Mouse (Mus musculus) right cerebral cortex, postnatal 14 days (tissue): ENCODE data around the gene Calml3.

Source experiments
- DNase-seq: peaks from one replicate; pipeline ENCODE4 v3.0.0; 2022

Gene Calml3

DNA sequence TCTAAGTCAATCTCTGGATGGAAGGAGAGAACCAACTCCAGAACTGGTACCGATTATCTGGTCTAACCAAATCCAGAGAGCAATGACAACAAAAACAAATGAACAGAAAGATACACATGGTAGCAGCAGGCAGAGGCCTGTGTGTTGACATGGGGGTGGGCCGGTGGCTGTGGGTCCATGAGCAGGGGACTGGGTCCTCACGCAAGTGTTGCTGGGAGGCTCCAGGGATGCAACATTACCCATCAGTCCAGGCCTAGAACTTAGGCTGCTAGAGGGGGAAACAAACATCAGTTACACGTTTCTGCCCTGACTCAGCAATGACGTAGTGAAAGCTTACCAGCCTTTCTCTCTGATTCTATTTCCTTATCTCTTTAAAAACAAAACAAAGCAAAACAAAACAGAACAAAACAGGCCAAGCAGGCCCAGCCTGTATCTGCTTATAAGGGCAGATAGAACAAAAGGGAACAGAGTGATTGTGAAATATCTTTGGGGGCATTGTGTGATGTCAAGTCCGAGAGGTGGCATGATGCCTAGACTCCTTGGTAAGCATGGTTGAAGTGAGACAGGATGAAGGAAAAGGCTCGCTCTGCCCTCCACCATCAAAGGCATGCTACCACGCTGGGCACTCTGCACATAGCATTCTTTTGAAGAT is 24.4 kb downstream of the Calml3 start:
- DNase-seq, result no peak

GRCm38 (mm10) chr13:3778591-3779364 is 25.3 kb downstream of the Calml3 start:
- no peak for DNase-seq

GRCm38 (mm10) chr13:3777216-3777912 is 26.8 kb downstream of the Calml3 start:
- DNase-seq, result no peak

GRCm38 (mm10) chr13:3776446-3776845 is 27.7 kb downstream of the Calml3 start:
- DNase-seq, result peak; percentile 14

DNA sequence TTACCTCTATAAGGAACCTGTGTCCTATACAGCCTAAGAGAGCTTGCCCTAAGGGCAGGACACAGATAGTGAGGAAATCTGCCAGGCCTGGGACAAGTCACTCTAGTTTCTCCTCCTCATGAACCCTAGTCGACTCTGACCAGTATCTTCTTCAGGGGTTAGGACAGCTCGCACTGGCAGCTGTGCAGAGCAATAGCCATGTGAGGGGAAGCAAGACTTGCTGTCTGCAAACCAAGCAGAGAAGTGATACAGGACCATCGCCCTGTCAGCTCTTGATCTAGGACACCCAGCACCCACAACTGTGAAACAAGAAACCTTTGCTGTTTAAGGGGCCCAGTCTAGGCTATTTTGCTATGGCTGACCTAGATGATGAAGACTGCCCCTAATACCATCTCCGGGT is 29.1 kb downstream of the Calml3 start:
- DNase-seq, result no peak

DNA sequence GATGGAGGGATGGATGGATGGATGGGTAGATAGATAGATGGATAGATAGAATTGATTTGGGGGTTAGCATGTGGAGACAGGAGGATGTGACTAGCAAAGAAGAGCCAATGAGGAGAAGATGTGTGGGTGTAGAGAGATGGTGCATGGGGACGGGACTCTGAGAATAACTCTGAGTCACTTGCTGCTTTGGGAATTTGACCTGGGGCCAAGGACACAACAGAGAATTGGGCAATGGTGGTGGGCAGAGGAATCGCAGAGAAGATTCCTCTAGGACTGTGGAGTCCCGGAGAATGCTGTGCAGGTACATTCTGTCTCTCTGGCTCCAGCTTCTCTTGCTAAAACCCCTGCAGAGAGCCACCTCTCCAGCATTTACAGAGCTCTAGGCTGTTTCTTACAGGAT is 29.8 kb downstream of the Calml3 start:
- DNase-seq, result peak; percentile 22

- DNase-seq, result no peak
Observed at GRCm38 (mm10) chr13:3773149-3773688, 30.9 kb downstream of the Calml3 start.

DNA sequence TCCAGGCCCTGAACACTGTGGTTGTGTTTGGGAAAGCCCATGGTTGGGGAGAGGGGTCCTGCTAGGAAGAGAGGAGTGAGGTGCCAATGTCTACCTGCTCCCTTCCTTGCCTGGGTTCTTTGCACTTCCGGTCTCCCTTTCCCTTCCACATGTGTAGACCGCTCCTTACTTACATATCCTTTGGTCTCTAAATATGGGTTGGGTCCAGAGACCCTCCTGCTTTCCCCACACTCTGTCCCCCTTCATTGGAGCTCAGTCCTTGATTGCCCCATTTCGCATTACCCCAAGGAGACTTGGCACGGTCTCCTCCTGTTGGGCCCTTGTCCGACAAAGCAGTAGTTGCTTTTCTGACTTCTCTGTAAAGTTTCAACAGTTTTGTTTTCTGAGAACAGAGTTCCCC is 32.9 kb downstream of the Calml3 start:
- no peak for DNase-seq

GRCm38 (mm10) chr13:3770170-3771024 is 33.7 kb downstream of the Calml3 start:
- peak; percentile 27 for DNase-seq

GRCm38 (mm10) chr13:3769531-3769930 is 34.6 kb downstream of the Calml3 start:
- DNase-seq, result no peak

DNA sequence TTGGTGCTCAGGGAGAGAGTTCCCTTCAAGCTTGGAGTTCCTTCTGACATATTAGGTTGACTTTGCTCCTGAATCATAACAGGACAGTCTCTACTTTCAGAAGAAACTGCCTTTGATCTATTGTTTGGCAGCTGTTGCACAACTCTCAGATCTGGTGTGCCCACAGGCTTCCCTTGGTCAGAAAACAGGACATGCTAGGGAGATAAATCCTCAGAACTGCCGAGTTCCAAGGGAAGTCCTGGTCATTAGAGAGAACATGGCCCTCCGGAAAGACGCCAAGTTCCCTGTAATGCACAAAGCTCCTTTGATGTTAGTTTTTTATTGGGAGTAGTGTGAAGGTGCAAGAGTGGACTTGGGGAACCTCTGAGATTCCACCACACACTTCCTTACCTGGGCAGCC is 35.5 kb downstream of the Calml3 start:
- DNase-seq, result no peak

DNA sequence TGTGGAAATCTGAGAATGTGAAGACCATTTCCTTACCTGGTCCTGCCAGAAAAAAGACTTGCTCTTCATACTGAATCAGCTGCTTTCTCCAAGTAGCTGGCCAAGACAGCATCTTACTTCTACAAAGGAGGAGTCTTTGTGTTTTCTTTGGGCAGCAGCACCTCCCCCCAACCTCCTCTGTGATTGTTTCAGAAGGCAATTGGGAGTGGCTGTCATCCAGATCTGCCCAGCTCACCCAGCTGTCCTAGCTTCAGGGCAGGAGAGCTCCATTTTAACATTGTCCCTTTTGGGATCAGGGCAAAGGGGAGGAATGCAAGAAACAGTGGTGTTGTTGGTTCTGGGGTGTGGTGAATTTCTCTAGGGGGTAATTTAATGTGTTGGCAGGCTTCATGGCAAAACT is 37.0 kb downstream of the Calml3 start:
- DNase-seq, result no peak

GRCm38 (mm10) chr13:3765781-3766180 is 38.3 kb downstream of the Calml3 start:
- DNase-seq, result no peak

DNA sequence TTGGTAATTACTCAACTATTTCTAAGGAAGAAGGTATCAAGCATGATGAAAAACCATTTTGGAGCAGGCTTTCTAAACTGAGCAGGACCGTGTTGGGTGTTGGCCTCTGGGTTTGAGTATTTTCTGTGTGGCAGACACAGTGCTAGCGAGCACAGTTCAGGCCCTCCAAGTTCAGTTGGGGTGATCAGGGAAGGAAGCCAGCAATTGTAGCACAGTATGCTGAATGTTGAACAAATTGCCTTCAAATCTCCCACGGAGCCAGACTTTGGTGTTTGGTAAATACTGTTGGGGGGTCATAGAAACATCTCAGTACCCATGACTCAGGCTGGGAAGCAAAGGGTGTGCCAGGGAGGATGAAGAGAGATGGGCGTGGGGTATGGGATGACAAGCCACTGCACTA is 43.0 kb downstream of the Calml3 start:
- no peak for DNase-seq

- no peak for DNase-seq
Observed at GRCm38 (mm10) chr13:3758347-3758746, 45.8 kb downstream of the Calml3 start.

DNA sequence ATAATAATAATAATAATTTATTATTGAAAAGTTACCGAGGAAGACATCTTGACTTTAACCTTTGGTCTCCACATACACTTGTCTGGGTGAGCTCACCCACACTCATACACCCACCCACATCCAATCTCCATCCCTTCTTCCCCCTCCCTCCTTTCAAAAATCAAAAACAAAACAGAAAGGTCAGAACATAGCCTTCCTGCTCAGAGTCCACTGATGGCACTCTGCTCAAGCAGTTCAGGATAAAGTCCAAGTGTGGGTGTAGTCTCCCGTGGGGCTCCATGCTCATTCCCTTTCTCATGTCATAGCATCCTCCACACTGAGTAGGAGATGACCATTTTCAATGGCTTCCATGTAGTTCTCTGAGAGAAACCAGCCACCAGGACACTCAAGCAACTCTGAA is 50.8 kb downstream of the Calml3 start:
- no peak for DNase-seq
